Mouse (Mus musculus): ENCODE data around the gene Phc1. TPM values are rescaled to one million over a fixed set of nuclear protein-coding genes. Genes with fewer than 3 reads are reported as not detected.

Gene Phc1
- total RNA-seq, 2 experiments from 2014 or later: 63.2 to 63.8 TPM

- DNase-seq: peak; percentile 74 to 79
Observed at GRCm38 (mm10) chr6:122339047-122339647, 1.2 kb downstream of the Phc1 start.

GRCm38 (mm10) chr6:122337546-122337945 lies 2.8 kb downstream of the Phc1 start:
- DNase-seq: no peak

GRCm38 (mm10) chr6:122334786-122335340 lies 5.5 kb downstream of the Phc1 start:
- DNase-seq: no peak

- DNase-seq: no peak
Observed at GRCm38 (mm10) chr6:122333081-122333612, 7.2 kb downstream of the Phc1 start.

- DNase-seq: no peak
Observed at GRCm38 (mm10) chr6:122325361-122325975, 14.9 kb downstream of the Phc1 start.

- DNase-seq: no peak
Observed at GRCm38 (mm10) chr6:122318726-122319125, 21.6 kb downstream of the Phc1 start.

GRCm38 (mm10) chr6:122310187-122310820 lies 30.1 kb downstream of the Phc1 start:
- no peak for DNase-seq

- no peak for DNase-seq
Observed at GRCm38 (mm10) chr6:122309446-122309960, 30.9 kb downstream of the Phc1 start.

GRCm38 (mm10) chr6:122308505-122309393 lies 31.6 kb downstream of the Phc1 start, which contains the start of gene M6pr:
Gene M6pr (plus strand): TSS chr6:122308720.
- DNase-seq: peak; percentile 96 to 98

GRCm38 (mm10) chr6:122308136-122308504 lies 32.2 kb downstream of the Phc1 start:
- no peak for DNase-seq

- DNase-seq: no peak
Observed at GRCm38 (mm10) chr6:122306707-122307106, 33.7 kb downstream of the Phc1 start.

- DNase-seq: no peak
Observed at GRCm38 (mm10) chr6:122304790-122305555, 35.4 kb downstream of the Phc1 start.

GRCm38 (mm10) chr6:122304355-122304754 lies 36.0 kb downstream of the Phc1 start:
- peak; percentile 70 to 76 for DNase-seq

- no peak for DNase-seq
Observed at GRCm38 (mm10) chr6:122303526-122303925, 36.8 kb downstream of the Phc1 start.

GRCm38 (mm10) chr6:122302661-122303060 lies 37.7 kb downstream of the Phc1 start:
- DNase-seq: no peak

GRCm38 (mm10) chr6:122302121-122302520 lies 38.2 kb downstream of the Phc1 start:
- DNase-seq: no peak

- no peak for DNase-seq
Observed at GRCm38 (mm10) chr6:122299621-122300133, 40.7 kb downstream of the Phc1 start.

GRCm38 (mm10) chr6:122298223-122298609 lies 42.1 kb downstream of the Phc1 start:
- DNase-seq: no peak

- peak in 1 of 2 experiments; percentile 10 for DNase-seq
Observed at GRCm38 (mm10) chr6:122297279-122298222, 42.8 kb downstream of the Phc1 start.

GRCm38 (mm10) chr6:122296918-122297278 lies 43.5 kb downstream of the Phc1 start:
- no peak for DNase-seq

Measured in layer of hippocampus, postnatal 36 days (tissue).